Mouse (Mus musculus) thymus, adult 2 months (tissue): ENCODE measurements around the gene Tmem95.

Source experiments
- CTCF ChIP-seq: fragments of 200-500 bp; IDR thresholded peaks from 2 replicates; pipeline ENCODE4 v1.5.1; 2012; ENCODE audit warnings: mild to moderate bottlenecking, control low read depth, low read length, moderate library complexity, borderline replicate concordance; ENCODE audit not compliant: control insufficient read depth, poor library complexity, insufficient read depth; ENCODE audit errors: extremely low read depth
- POLR2A ChIP-seq: fragments of 200-500 bp; IDR thresholded peaks from 2 replicates; pipeline ENCODE4 v1.6.1; 2012; ENCODE audit warnings: mild to moderate bottlenecking, low read length, control low read depth, moderate library complexity; ENCODE audit not compliant: control insufficient read depth, poor library complexity, insufficient read depth; ENCODE audit errors: extremely low read depth

- TF ChIP-seq CTCF: no peak
- TF ChIP-seq POLR2A: no peak
Measured at GRCm38 (mm10) chr11:69922012-69922756, 44.4 kb upstream of the Tmem95 start.
